Mouse (Mus musculus) hematopoietic multipotent progenitor cell, adult 10-12 weeks (in vitro differentiated cells): Measurements from ENCODE around the gene Ugt1a7c. TPM values are rescaled to one million over a fixed set of nuclear protein-coding genes. Genes with fewer than 3 reads are reported as not detected.

Experiments used
- polyA plus RNA-seq: library from polyadenylated mRNA; stranded (reverse); fragments of >175 nt; gene quantifications from 2 replicates; pipeline ENCODE4 v1.2.3, GENCODE M21; 2012; ENCODE audit warnings: low replicate concordance

The Ugt1a7c gene
- polyA plus RNA-seq, result 2.5 and 3.3 TPM in 2 replicates

GRCm38 (mm10) chr1:88094941-88095492, at the start of gene Ugt1a7c:
Gene Ugt1a7c (plus strand): TSS chr1:88095062.

DNA sequence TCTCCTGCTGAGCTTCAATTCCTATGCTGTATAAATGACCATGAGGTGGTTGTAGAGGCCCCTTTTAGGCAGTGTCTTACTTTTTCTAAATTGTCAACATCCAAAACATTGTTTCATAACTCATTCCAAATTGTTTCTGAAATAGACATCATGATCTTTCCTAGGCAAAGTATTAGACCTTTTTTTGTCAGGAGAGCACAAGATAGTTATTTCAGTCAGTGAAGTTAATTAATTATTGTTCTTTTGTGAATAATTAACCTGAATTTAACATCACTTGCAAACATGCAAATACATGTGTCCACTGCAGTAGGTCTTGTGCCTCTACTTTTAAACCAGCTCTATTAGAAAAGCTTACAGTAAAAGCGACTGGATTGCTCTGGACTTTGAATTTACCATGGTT, 39.8 kb upstream of the Ugt1a7c start, which contains the start of gene Ugt1a10:
TSS of gene Ugt1a10 (plus strand) at position 301 of the 400 bp plus-strand sequence.

DNA sequence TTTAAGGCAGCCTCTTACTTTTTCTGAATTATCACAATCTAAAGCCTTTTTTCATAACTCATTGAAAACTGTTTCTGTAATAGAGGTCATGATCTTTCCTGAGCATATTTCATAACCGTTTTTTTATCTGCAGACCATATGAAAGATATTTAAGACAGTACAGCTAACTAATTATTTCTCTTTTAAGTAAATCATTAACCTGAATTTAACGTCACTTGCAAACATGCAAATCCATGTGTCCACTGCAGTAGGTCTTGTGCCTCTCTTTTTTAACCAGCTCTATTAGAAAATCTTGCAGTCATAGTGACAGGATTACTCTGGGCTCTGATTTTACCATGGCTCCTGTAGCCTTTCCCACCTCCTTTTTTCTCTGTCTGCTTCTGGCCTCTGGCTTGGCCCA, 24.4 kb upstream of the Ugt1a7c start, which contains the start of gene Ugt1a9:
TSS of gene Ugt1a9 (plus strand) at position 306 of the 400 bp plus-strand sequence.

DNA sequence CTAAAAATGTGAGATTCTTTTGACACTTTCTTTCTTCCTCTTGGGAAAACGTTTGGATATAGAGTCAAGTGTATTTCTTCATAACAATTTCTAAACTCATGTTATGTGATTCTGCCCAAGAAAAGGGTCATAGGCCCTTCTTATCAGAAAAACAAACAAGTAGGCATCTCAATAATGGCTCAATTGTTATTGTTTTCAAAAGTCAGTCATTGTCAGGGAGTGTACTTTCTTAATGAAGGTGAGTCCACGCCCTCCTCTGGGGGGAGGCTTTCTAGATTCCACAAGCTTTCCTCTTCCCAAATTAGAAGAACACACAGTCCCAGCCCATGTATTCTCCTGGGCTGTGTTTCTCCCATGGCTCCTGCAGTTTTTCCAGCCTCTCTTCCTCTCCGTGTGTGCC, 7.3 kb upstream of the Ugt1a7c start, which contains the start of gene Ugt1a8:
TSS of gene Ugt1a8 (plus strand) at position 301 of the 400 bp plus-strand sequence.

DNA sequence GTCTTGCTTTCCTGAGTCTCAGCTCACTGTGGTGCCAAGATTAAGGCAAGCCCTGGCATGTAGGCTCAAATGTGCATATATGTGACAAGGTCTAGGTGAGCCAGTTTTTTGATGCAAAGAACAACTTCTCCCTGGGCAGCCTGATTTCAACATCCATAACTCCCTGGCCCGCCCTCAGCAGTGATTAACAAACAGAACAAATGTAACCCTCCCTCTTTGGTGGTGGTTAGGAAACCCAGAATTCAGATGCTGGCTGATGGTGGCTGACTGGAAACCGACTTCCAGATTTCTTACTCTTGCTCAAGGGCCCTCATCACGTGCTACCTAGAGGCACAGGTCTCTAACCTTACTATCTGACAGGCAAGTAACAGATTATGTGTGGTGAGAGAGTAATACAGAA, 8.2 kb downstream of the Ugt1a7c start, which contains the start of gene Ugt1a6b:
TSS of gene Ugt1a6b (plus strand) at position 234 of the 400 bp plus-strand sequence.

GRCm38 (mm10) chr1:88134457-88135011, 39.7 kb downstream of the Ugt1a7c start, which contains the start of gene Ugt1a6a:
Gene Ugt1a6a (plus strand): TSS chr1:88134809.

DNA sequence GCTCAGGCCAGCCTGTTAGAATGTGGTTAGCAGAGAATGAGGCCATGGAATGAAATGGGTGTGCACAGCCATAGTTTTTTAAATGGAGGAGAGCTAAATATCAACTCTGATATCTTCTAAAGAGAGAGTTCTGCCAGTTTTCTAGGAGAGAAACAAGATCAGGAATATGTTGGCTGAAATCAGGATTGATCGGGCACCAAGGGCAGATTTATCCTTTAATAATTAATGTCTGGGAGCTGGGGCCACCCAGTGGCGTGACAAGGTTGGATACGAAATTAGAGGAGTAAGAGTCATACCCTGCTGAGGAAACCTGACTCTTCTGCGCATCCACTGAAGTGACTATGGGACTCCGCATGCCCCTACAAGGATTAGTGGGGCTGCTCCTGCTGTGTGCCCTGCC, 70.8 kb downstream of the Ugt1a7c start, which contains the start of gene Ugt1a5:
TSS of gene Ugt1a5 (plus strand) at position 302 of the 400 bp plus-strand sequence.

DNA sequence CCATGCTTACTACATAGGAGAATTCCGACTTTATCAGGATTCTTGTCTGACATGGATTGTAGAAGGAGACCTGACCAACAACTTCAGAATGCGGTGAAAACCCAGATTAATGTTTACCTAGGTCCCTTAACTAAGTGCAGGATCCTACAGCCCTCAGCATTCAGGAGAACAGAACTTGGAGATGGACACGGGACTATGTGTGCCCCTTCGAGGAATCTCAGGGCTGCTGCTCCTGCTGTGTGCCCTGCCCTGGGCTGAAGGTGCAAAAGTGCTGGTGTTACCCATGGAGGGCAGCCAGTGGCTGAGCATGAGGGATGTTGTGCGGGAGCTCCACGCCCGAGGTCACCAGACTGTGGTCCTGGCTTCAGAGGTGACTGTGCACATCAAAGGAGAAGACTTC, 105.6 kb downstream of the Ugt1a7c start, which contains the start of gene Ugt1a2:
TSS of gene Ugt1a2 (plus strand) at position 146 of the 400 bp plus-strand sequence.

GRCm38 (mm10) chr1:88205294-88205922, 110.5 kb downstream of the Ugt1a7c start, which contains the start of gene Dnajb3:
Gene Dnajb3 (minus strand): TSS chr1:88205782.

GRCm38 (mm10) chr1:88211812-88212211, 117.0 kb downstream of the Ugt1a7c start, which contains the start of gene Ugt1a1:
Gene Ugt1a1 (plus strand): TSS chr1:88211959.

DNA sequence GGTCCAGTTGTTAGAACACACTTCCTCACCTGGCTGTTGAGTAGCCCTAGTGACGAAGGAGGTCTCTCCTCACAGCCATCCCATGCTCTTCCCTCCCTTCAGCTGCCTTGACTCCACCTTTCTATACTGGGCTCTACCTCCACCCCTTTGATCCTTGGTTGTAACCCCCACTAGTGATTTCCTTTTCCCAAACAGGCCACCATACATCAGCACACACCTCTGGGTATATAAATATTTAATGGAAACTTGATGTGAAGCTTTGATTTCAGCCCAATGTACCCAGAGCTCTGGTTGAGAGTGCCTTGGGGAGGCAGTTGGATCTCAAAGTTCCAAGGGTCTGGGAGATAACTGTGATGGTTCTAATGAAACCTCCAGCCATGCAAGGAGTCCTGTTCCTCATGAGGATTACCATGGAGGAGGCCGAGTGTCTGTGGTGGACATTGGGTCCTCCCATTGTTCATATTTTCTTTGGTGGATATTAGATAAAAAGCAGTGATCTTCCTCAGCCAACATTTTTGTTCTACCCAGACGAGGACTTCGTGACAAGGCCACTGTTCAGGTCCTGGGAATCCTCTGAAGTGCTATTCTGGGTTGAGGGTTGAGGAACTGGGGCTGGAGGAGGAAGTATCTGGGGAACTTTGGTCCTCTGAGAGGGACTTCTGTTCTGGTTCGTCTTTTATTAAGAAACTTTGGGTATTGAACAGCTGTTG, 132.0 kb downstream of the Ugt1a7c start, which contains the start of gene Mroh2a:
TSS of gene Mroh2a (plus strand) at position 317 of the 710 bp plus-strand sequence.

Other genes with a start within 250 kb of the Ugt1a7c start
- gene Dgkd, start 241.8 kb upstream of the Ugt1a7c start, polyA plus RNA-seq, result 40.4 and 52.8 TPM in 2 replicates
- gene Usp40, start 86.5 kb upstream of the Ugt1a7c start, polyA plus RNA-seq, result 1.3 and 1.4 TPM in 2 replicates
- gene Ugt1a10, start 39.7 kb upstream of the Ugt1a7c start, polyA plus RNA-seq, result not detected in 2 replicates
- gene Ugt1a9, start 24.3 kb upstream of the Ugt1a7c start, polyA plus RNA-seq, result not detected in 2 replicates
- gene Ugt1a8, start 7.2 kb upstream of the Ugt1a7c start, polyA plus RNA-seq, result not detected in 2 replicates
- not detected in 2 replicates for gene Ugt1a6b, start 8.2 kb downstream of the Ugt1a7c start, polyA plus RNA-seq
- gene Ugt1a6a, start 39.7 kb downstream of the Ugt1a7c start, polyA plus RNA-seq, result 0.30 TPM in 1 of 2 replicates, not detected in the other
- not detected in 2 replicates for gene Ugt1a5, start 71.0 kb downstream of the Ugt1a7c start, polyA plus RNA-seq
- not detected in 2 replicates for gene Ugt1a2, start 105.5 kb downstream of the Ugt1a7c start, polyA plus RNA-seq
- 0.75 and 1.2 TPM in 2 replicates for gene Dnajb3, start 110.7 kb downstream of the Ugt1a7c start, polyA plus RNA-seq
- gene Ugt1a1, start 116.9 kb downstream of the Ugt1a7c start, polyA plus RNA-seq, result not detected in 2 replicates
- 0.09 and 0.12 TPM in 2 replicates for gene Mroh2a, start 131.9 kb downstream of the Ugt1a7c start, polyA plus RNA-seq
- gene Hjurp, start 182.6 kb downstream of the Ugt1a7c start, polyA plus RNA-seq, result 14.4 and 15.0 TPM in 2 replicates
- gene Trpm8, start 182.6 kb downstream of the Ugt1a7c start, polyA plus RNA-seq, result not detected in 2 replicates